Mouse (Mus musculus) lung, postnatal 0 days (tissue): ENCODE data around the gene Rgs16. TPM values are rescaled to one million over a fixed set of nuclear protein-coding genes. Genes with fewer than 3 reads are reported as not detected.

Experiments used
- ATAC-seq: fragments of 200-750 bp; cut with Nextera tagmentation; 2 replicates; pipeline ENCODE4 v1.8.0; 2017; ENCODE audit warnings: moderate library complexity
- DNase-seq: peaks from one replicate; pipeline ENCODE4 v3.0.0-alpha.2; 2016; ENCODE audit warnings: low spot score
- H3K27ac ChIP-seq: fragments of 300-500 bp; sonication (generic); 2 replicates; pipeline ENCODE4 v1.5.1; 2014; ENCODE audit warnings: antibody characterized with exemption, mild to moderate bottlenecking, low read length, mixed read lengths
- H3K27me3 ChIP-seq: fragments of 300-500 bp; sonication (generic); replicated peaks from 2 replicates; pipeline ENCODE4 v1.6.1; 2014; ENCODE audit warnings: low read length, mixed read lengths; ENCODE audit not compliant: insufficient read depth
- H3K36me3 ChIP-seq: fragments of 300-500 bp; sonication (generic); 2 replicates; pipeline ENCODE4 v1.6.1; 2014; ENCODE audit warnings: low read length, mixed read lengths; ENCODE audit not compliant: insufficient read depth
- H3K4me1 ChIP-seq: fragments of 300-500 bp; sonication (generic); 2 replicates; pipeline ENCODE4 v1.6.1; 2014; ENCODE audit warnings: antibody characterized with exemption, low read depth, low read length, mixed read lengths; ENCODE audit not compliant: insufficient read depth
- H3K4me2 ChIP-seq: fragments of 300-500 bp; sonication (generic); replicated peaks from 2 replicates; pipeline ENCODE4 v1.6.1; 2014; ENCODE audit warnings: low read depth, mild to moderate bottlenecking, low read length, moderate library complexity, mixed read lengths
- H3K4me3 ChIP-seq: fragments of 300-500 bp; sonication (generic); 2 replicates; pipeline ENCODE4 v1.5.1; 2014; ENCODE audit warnings: low read depth, low read length
- H3K9ac ChIP-seq: fragments of 300-500 bp; sonication (generic); replicated peaks from 2 replicates; pipeline ENCODE4 v1.6.1; 2014; ENCODE audit warnings: low read depth, mild to moderate bottlenecking
- H3K9me3 ChIP-seq: fragments of 300-500 bp; sonication (generic); 2 replicates; pipeline ENCODE4 v1.6.1; 2016; ENCODE audit warnings: low read length, mixed read lengths
- CTCF ChIP-seq: IDR thresholded peaks from 2 replicates; pipeline ENCODE4 v1.5.1; 2016; ENCODE audit warnings: antibody characterized with exemption, mild to moderate bottlenecking
- EP300 ChIP-seq: IDR thresholded peaks from 2 replicates; pipeline ENCODE4 v1.6.1; 2016; ENCODE audit warnings: antibody characterized with exemption, mild to moderate bottlenecking, control low read depth
- WGBS: fragments of 180-500 bp; shearing (Covaris S2); extraction: QIAGEN DNeasy Blood & Tissue Kit; methylation state at CpG from one replicate; pipeline ENCODE4 v1.1.7; 2014; 5-methylcytosine and 5-hydroxymethylcytosine counted together
- polyA plus RNA-seq: library from polyadenylated mRNA; unstranded; fragments of >200 nt; fragmentation: Nextera tagmentation; extraction: Ambion mirVana; gene quantifications from 2 replicates; pipeline ENCODE4 v1.2.1, GENCODE M21; 2015

The Rgs16 gene
- polyA plus RNA-seq, 1 experiment from 2014 or later: 3.8 TPM

GRCm38 (mm10) chr1:153737101-153738085, 2.8 kb upstream of the Rgs16 start:
- Histone ChIP-seq H3K4me2 (no peak overlapping the region), H3K27me3 (no peaks in the 10 kb centered on the region; the same call in 1 of the 2 replicates), H3K36me3 (no peaks in the 10 kb centered on the region), H3K9ac (no peak overlapping the region), H3K4me1 (peaks cover 6% of the 10 kb centered on the region; the same call in 1 of the 2 replicates), H3K4me3 (no peak overlapping the region), H3K27ac (no peak overlapping the region), H3K9me3 (no peaks in the 10 kb centered on the region)
- ATAC-seq (no peak), DNase-seq (no peak)
- TF ChIP-seq EP300: no peak
- no peak for TF ChIP-seq CTCF
- 59% methylated on average over 9 of the region's 9 CpGs for WGBS

GRCm38 (mm10) chr1:153739437-153740015, 623 bp upstream of the Rgs16 start:
- no peak for DNase-seq
- no peak overlapping the region for H3K9ac ChIP-seq
- H3K9me3 ChIP-seq: no peaks in the 10 kb centered on the region
- H3K36me3 ChIP-seq: no peaks in the 10 kb centered on the region
- peaks cover 6% of the 10 kb centered on the region; the same call in 1 of the 2 replicates for H3K4me1 ChIP-seq
- H3K27ac ChIP-seq: no peak overlapping the region
- TF ChIP-seq EP300: no peak
- TF ChIP-seq CTCF: peak; percentile 17; the same call in 1 of the 2 replicates
- WGBS: 21% methylated on average over 13 of the region's 13 CpGs
- H3K4me3 ChIP-seq: peak overlapping the region; percentile 32
- H3K27me3 ChIP-seq: no peaks in the 10 kb centered on the region; the same call in 1 of the 2 replicates
- H3K4me2 ChIP-seq: peak overlapping the region; percentile 59
- peak; percentile 5; the same call in 1 of the 2 replicates for ATAC-seq

DNA sequence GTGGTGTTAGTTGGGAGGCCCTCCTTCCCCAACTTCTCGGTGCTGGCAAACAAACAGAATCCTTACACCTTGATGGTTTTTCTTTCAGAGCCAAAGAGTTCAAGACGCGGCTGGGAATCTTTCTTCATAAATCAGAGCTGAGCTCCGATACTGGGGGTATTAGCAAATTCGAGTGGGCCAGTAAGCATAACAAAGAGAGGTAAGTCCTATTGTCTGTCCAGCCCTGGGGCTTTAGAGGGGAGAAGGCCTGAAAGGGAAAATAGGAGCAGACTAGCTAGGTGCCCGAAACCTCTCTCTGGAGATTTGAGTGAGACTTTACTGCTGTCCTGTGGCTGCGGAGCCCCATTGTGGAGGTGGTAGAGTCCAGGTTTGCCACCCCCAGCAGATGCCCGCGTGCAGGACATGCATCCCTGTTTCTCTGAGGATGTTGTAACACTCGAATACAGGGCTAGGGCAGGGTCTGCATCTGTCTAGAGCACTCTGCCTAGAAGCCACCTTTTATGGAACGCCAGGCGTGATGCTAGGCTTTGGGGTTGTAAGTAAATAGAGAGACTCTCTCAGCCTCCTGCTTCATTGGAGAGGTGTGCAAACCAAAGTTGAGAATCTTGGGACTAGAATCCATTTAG, 739 bp downstream of the Rgs16 start:
- 47% methylated on average over 12 of the region's 12 CpGs for WGBS
- no peak for DNase-seq

DNA sequence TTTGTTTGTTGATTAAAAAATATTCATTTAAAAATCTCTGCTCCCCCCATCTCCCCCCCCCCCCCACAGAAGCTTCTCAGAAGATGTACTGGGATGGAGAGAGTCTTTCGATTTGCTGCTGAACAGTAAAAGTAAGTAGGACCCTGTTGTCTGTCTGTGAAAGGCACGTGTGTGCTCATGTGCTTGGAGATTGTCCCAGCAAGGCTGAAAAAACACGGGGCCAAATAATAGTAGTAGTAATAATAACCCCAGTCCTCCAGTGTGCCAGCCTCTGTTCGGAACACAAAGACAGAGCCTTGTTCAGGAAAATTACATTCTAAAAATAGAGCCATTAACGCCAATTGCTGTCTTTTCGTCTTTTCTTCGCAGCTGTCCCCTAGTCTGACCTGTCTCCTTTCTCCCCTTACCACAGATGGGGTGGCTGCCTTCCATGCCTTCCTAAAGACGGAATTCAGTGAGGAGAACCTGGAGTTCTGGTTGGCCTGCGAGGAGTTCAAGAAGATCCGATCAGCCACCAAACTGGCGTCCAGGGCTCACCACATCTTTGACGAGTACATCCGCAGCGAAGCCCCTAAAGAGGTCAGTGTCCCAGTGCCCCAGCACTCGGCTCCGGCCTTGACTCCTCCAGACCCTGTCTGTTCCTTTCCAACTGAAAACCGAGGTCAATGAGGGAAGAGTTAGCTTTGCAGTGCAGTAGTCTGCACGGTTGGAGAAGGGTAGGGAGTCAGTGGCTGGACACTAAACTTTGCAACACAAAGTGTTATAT, 1.6 kb downstream of the Rgs16 start:
- TF ChIP-seq EP300 (no peak), CTCF (no peak)
- ATAC-seq (no peak), DNase-seq (no peak)
- H3K36me3 ChIP-seq: no peaks in the 10 kb centered on the region
- H3K4me1 ChIP-seq: peaks cover 6% of the 10 kb centered on the region; the same call in 1 of the 2 replicates
- no peak overlapping the region for H3K27ac ChIP-seq
- no peaks in the 10 kb centered on the region; the same call in 1 of the 2 replicates for H3K27me3 ChIP-seq
- no peak overlapping the region for H3K4me2 ChIP-seq
- H3K9ac ChIP-seq: no peak overlapping the region
- WGBS: 74% methylated on average over 18 of the region's 18 CpGs
- no peaks in the 10 kb centered on the region for H3K9me3 ChIP-seq
- H3K4me3 ChIP-seq: no peak overlapping the region

More for the DNA sequence above, 739 bp downstream of the Rgs16 start:
- Histone ChIP-seq H3K36me3 (no peaks in the 10 kb centered on the region), H3K9ac (no peak overlapping the region), H3K4me2 (peak overlapping the region; percentile 59), H3K9me3 (no peaks in the 10 kb centered on the region), H3K27ac (no peak overlapping the region), H3K4me1 (peaks cover 6% of the 10 kb centered on the region; the same call in 1 of the 2 replicates), H3K4me3 (peak overlapping the region; percentile 32; the same call in 1 of the 2 replicates), H3K27me3 (no peaks in the 10 kb centered on the region; the same call in 1 of the 2 replicates)
- no peak for ATAC-seq
- TF ChIP-seq CTCF (no peak), EP300 (no peak)

DNA sequence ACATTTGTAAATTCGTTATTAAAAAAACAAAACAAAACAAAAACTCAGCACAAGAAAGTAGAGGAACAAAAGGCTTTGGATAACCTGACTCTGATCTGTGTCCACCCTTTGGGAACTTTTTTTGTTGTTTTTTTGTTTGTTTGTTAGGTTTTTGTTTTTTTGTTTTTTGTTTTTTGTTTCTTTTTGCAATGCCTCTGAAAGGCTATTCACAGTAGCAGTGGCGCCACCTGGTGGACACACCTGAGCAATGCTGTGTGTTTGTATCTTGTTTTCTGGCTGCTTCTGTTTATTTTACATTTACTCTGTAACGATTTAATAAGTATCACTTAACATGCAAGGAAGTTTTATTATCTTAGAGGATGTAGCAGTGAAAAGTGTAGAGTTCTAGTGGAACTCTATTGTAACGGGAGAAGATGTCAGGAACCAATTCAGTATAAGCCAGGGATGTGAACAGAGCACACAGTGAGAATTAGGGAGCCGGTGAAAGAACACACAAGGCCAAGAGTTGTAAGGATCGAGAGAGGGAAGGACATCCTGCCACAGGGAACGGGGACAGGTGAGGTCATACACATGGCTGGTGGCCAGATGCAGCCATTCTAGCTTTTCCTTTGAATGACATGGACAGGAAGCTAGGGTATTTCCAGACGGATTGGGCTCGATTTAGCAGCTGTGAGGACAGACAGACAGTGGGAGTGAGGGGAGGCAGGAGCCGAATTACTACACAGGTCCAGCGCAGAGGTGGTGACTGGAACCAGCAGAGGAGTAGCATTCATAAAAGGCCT, 2.4 kb downstream of the Rgs16 start:
- Histone ChIP-seq H3K9ac (no peak overlapping the region), H3K36me3 (no peaks in the 10 kb centered on the region), H3K4me1 (peaks cover 6% of the 10 kb centered on the region; the same call in 1 of the 2 replicates), H3K27me3 (no peaks in the 10 kb centered on the region; the same call in 1 of the 2 replicates), H3K9me3 (no peaks in the 10 kb centered on the region), H3K4me3 (no peak overlapping the region), H3K4me2 (no peak overlapping the region), H3K27ac (no peak overlapping the region)
- ATAC-seq (0 out of 2 replicates have a peak, but pooled peaks have one; percentile 7), DNase-seq (peak; percentile 69)
- WGBS: 40% methylated on average over 11 of the region's 11 CpGs
- TF ChIP-seq EP300: no peak
- peak; percentile 93 for TF ChIP-seq CTCF
